Mouse (Mus musculus) hindbrain, postnatal 0 days (tissue): ENCODE data around the gene Zdhhc22. TPM values are rescaled to one million over a fixed set of nuclear protein-coding genes. Genes with fewer than 3 reads are reported as not detected.

Experiments used
- ATAC-seq: fragments of 200-750 bp; cut with Nextera tagmentation; 2 replicates; pipeline ENCODE4 v1.8.0; 2017; ENCODE audit warnings: mild to moderate bottlenecking, moderate TSS enrichment, moderate library complexity
- DNase-seq: peaks from one replicate; pipeline ENCODE4 v3.0.0-alpha.2; 2015; ENCODE audit warnings: low spot score
- H3K27ac ChIP-seq: fragments of 300-500 bp; sonication (generic); 2 replicates; pipeline ENCODE4 v1.5.1; 2014; ENCODE audit warnings: mild to moderate bottlenecking
- H3K27me3 ChIP-seq: fragments of 300-500 bp; sonication (generic); 2 replicates; pipeline ENCODE4 v1.6.1; 2014; ENCODE audit warnings: low read length, mixed read lengths; ENCODE audit not compliant: insufficient read depth
- H3K36me3 ChIP-seq: fragments of 300-500 bp; sonication (generic); 2 replicates; pipeline ENCODE4 v1.6.1; 2014; ENCODE audit warnings: low read length, mixed read lengths; ENCODE audit not compliant: insufficient read depth
- H3K4me1 ChIP-seq: fragments of 300-500 bp; sonication (generic); 2 replicates; pipeline ENCODE4 v1.6.1; 2014; ENCODE audit warnings: antibody characterized with exemption, low read length, mixed read lengths; ENCODE audit not compliant: insufficient read depth
- H3K4me2 ChIP-seq: fragments of 300-500 bp; sonication (generic); 2 replicates; pipeline ENCODE4 v1.6.1; 2014; ENCODE audit warnings: low read depth, mild to moderate bottlenecking, low read length, moderate library complexity, mixed read lengths
- H3K4me3 ChIP-seq: fragments of 300-500 bp; sonication (generic); 2 replicates; pipeline ENCODE4 v1.5.1; 2014; ENCODE audit warnings: low read length
- H3K9ac ChIP-seq: fragments of 300-500 bp; sonication (generic); replicated peaks from 2 replicates; pipeline ENCODE4 v1.6.1; 2014; ENCODE audit warnings: mild to moderate bottlenecking, low read length, moderate library complexity, mixed read lengths
- H3K9me3 ChIP-seq: fragments of 300-500 bp; sonication (generic); 2 replicates; pipeline ENCODE4 v1.6.1; 2016; ENCODE audit warnings: low read length, mixed read lengths
- CTCF ChIP-seq: IDR thresholded peaks from 2 replicates; pipeline ENCODE4 v1.5.1; 2016; ENCODE audit warnings: antibody characterized with exemption, control low read depth, low read depth
- WGBS: fragments of 180-500 bp; shearing (Covaris S2); extraction: QIAGEN DNeasy Blood & Tissue Kit; methylation state at CpG from one replicate; pipeline ENCODE4 v1.1.7; 2014; 5-methylcytosine and 5-hydroxymethylcytosine counted together
- polyA plus RNA-seq: library from polyadenylated mRNA; unstranded; fragments of >200 nt; fragmentation: Nextera tagmentation; extraction: Ambion mirVana; gene quantifications from 2 replicates; pipeline ENCODE4 v1.2.1, GENCODE M21; 2015
- total RNA-seq: library from RNA; depleted of rRNA; stranded (reverse); fragments of >200 nt; gene quantifications from 2 replicates; pipeline ENCODE4 v1.2.3, GENCODE M21; 2014

The Zdhhc22 gene
- total and polyA plus RNA-seq, 2 experiments from 2014 or later = 25.2 to 38.6 TPM

DNA sequence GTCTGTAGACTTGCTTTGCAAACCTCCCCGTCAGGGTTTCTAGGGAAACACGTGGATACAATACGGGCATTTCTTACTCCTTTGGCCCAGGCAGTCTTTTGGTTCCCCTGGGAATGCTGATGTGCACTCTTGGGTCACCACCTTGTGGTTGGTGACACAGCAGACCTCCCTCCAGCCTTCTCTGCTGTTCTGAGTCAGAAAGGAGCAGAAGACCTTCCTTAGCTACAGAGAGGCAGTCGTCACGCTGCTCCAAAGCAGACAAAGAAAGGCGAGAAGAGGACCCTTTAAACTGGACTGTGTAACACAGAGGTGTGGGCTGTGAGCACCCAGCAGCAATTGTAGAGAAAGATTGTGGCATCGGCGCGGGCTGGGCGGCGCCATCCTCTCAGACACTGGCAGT lies 49.1 kb downstream of the Zdhhc22 start:
- Histone ChIP-seq H3K4me3 (no peak overlapping the region), H3K27ac (peak overlapping the region; percentile 80), H3K9me3 (no peaks in the 10 kb centered on the region), H3K9ac (peak overlapping the region; percentile 24; the same call in 1 of the 2 replicates), H3K36me3 (no peaks in the 10 kb centered on the region), H3K4me2 (peak overlapping the region; percentile 16; the same call in 1 of the 2 replicates), H3K4me1 (peaks cover 26% of the 10 kb centered on the region), H3K27me3 (no peaks in the 10 kb centered on the region)
- WGBS = 9% methylated on average over 11 of the region's 11 CpGs
- DNase-seq (peak; percentile 65), ATAC-seq (peak; percentile 57)
- no peak for TF ChIP-seq CTCF

DNA sequence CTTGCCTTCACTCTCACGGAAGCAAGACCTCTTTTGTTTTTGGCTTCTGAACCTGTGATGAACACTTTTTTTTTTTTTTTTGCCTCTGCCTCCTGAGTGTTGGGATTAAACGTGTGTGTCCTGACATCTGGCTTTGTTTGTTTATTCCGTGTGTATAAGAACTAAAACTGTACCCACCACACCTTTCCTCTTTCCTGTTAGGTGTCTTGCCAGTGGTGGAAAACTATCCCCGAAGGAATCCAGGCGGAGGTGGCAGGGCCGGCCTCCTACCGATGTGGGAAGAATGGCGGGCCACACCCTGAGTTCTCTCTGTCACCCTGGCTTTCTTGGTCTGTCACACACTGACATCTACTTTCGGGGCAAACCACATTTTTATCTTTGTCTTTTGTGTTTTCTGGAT lies 51.7 kb downstream of the Zdhhc22 start:
- ATAC-seq = no peak
- peaks cover 20% of the 10 kb centered on the region for H3K4me1 ChIP-seq
- H3K4me3 ChIP-seq = no peak overlapping the region
- H3K27ac ChIP-seq = no peak overlapping the region
- no peak overlapping the region for H3K9ac ChIP-seq
- H3K4me2 ChIP-seq = no peak overlapping the region
- no peaks in the 10 kb centered on the region for H3K27me3 ChIP-seq
- DNase-seq = no peak
- H3K36me3 ChIP-seq = no peaks in the 10 kb centered on the region
- H3K9me3 ChIP-seq = no peaks in the 10 kb centered on the region
- no peak for TF ChIP-seq CTCF
- WGBS = 68% methylated on average over 9 of the region's 9 CpGs

DNA sequence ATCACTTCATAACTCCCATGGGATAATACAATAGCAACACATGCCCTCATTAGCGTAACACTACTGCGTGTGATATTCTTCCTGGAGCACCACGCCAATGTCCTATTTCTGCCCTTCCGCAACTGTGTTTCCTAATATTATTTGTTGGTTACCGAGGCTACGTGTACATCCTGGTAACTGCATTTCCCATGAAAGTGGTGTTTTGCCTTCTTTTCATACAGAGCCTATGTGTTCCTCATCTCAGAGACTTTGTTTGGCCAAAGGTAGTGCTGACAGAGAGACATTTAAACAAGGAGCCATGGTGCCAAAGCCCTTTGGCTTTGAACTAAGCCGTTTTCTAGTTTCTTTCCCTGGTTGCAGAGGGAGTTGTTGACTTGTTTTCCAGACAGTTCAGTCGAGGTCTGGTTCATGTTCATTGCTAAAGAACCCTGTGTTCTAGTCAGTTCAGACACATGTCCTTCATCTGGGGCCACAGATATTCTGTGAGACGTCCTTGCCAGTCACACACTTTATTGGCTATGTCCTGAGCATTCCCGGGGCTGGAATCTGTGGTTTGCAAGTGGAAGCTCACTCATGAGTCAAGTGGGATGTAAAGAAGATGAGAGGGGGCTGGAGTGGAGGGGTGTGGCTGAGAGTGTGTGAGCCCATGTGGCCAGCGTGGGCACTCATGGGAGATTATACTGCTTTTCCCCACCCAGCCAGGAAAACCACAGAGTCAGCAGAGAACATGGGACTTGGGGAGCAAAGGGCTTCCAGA lies 53.5 kb downstream of the Zdhhc22 start:
- H3K9ac ChIP-seq = no peak overlapping the region
- H3K4me1 ChIP-seq = peaks cover 15% of the 10 kb centered on the region
- no peak for ATAC-seq
- no peaks in the 10 kb centered on the region for H3K27me3 ChIP-seq
- H3K9me3 ChIP-seq = no peaks in the 10 kb centered on the region
- no peak for TF ChIP-seq CTCF
- WGBS = 81% methylated on average over 11 of the region's 11 CpGs
- H3K4me2 ChIP-seq = no peak overlapping the region
- H3K4me3 ChIP-seq = no peak overlapping the region
- no peak overlapping the region for H3K27ac ChIP-seq
- H3K36me3 ChIP-seq = no peaks in the 10 kb centered on the region
- no peak for DNase-seq

GRCm38 (mm10) chr12:86935692-86936282 lies 54.4 kb downstream of the Zdhhc22 start:
- Histone ChIP-seq H3K27ac (no peak overlapping the region), H3K9ac (no peak overlapping the region)
- 80% methylated on average over 8 of the region's 8 CpGs for WGBS

GRCm38 (mm10) chr12:86934748-86935147 lies 55.5 kb downstream of the Zdhhc22 start:
- peaks cover 4% of the 10 kb centered on the region; the same call in 1 of the 2 replicates for H3K4me1 ChIP-seq
- H3K9me3 ChIP-seq = no peaks in the 10 kb centered on the region
- no peaks in the 10 kb centered on the region for H3K36me3 ChIP-seq
- 72% methylated on average over 1 of the region's 1 CpGs for WGBS
- TF ChIP-seq CTCF = no peak
- DNase-seq = no peak
- no peak for ATAC-seq
- H3K27ac ChIP-seq = no peak overlapping the region
- H3K4me3 ChIP-seq = no peak overlapping the region
- H3K9ac ChIP-seq = no peak overlapping the region
- H3K4me2 ChIP-seq = no peak overlapping the region
- H3K27me3 ChIP-seq = no peaks in the 10 kb centered on the region

More at GRCm38 (mm10) chr12:86935692-86936282, 54.4 kb downstream of the Zdhhc22 start:
- ATAC-seq (no peak), DNase-seq (no peak)
- H3K36me3 ChIP-seq = no peaks in the 10 kb centered on the region
- peaks cover 5% of the 10 kb centered on the region; the same call in 1 of the 2 replicates for H3K4me1 ChIP-seq
- no peak for TF ChIP-seq CTCF
- H3K9me3 ChIP-seq = no peaks in the 10 kb centered on the region
- H3K4me2 ChIP-seq = no peak overlapping the region
- H3K4me3 ChIP-seq = no peak overlapping the region
- H3K27me3 ChIP-seq = no peaks in the 10 kb centered on the region

- Histone ChIP-seq H3K4me1 (peaks cover 4% of the 10 kb centered on the region; the same call in 1 of the 2 replicates), H3K4me2 (no peak overlapping the region), H3K27ac (no peak overlapping the region), H3K9me3 (no peaks in the 10 kb centered on the region), H3K9ac (no peak overlapping the region), H3K36me3 (no peaks in the 10 kb centered on the region), H3K27me3 (no peaks in the 10 kb centered on the region), H3K4me3 (no peak overlapping the region)
- TF ChIP-seq CTCF = no peak
- DNase-seq (no peak), ATAC-seq (0 out of 2 replicates have a peak, but pooled peaks have one; percentile 5)
- WGBS = 26% methylated on average over 6 of the region's 6 CpGs
Observed at GRCm38 (mm10) chr12:86932575-86932952, 57.7 kb downstream of the Zdhhc22 start.
